Mouse (Mus musculus) heart, adult 18-20 months (tissue): ENCODE results near the gene Ypel2. TPM values are rescaled to one million over a fixed set of nuclear protein-coding genes. Genes with fewer than 3 reads are reported as not detected.

Experiments
- DNase-seq, 2 experiments: peaks; one replicate each; pipeline ENCODE4 v3.0.0; 2021 to 2022; ENCODE audit warnings: mixed read lengths in 1 of 2
- total RNA-seq, 2 experiments: library from RNA; stranded (reverse); gene quantifications; 2 replicates each; pipeline ENCODE4 v1.2.3; 2021

Gene Ypel2
- total RNA-seq, 2 experiments from 2014 or later: 21.4 to 25.5 TPM

GRCm38 (mm10) chr11:86961510-86962303 lies 31.8 kb downstream of the Ypel2 start:
- DNase-seq: peak; percentile 80 to 90

- no peak for DNase-seq
Measured at GRCm38 (mm10) chr11:86960331-86960730, 33.2 kb downstream of the Ypel2 start.

- DNase-seq: no peak
Measured at GRCm38 (mm10) chr11:86958721-86959675, 34.5 kb downstream of the Ypel2 start.

GRCm38 (mm10) chr11:86958182-86958581 lies 35.3 kb downstream of the Ypel2 start:
- DNase-seq: peak; percentile 64 to 76

- no peak for DNase-seq
Measured at GRCm38 (mm10) chr11:86956363-86956762, 37.1 kb downstream of the Ypel2 start.

- peak; percentile 69 to 80 for DNase-seq
Measured at GRCm38 (mm10) chr11:86954616-86955270, 38.8 kb downstream of the Ypel2 start.

- peak; percentile 69 to 86 for DNase-seq
Measured at GRCm38 (mm10) chr11:86953096-86953495, 40.4 kb downstream of the Ypel2 start.

GRCm38 (mm10) chr11:86952659-86953058 lies 40.8 kb downstream of the Ypel2 start:
- DNase-seq: no peak

GRCm38 (mm10) chr11:86951672-86952071 lies 41.8 kb downstream of the Ypel2 start:
- no peak for DNase-seq

- peak; percentile 63 to 78 for DNase-seq
Measured at GRCm38 (mm10) chr11:86950491-86950890, 43.0 kb downstream of the Ypel2 start.

- peak; percentile 79 to 89 for DNase-seq
Measured at GRCm38 (mm10) chr11:86949951-86950441, 43.5 kb downstream of the Ypel2 start.

GRCm38 (mm10) chr11:86946644-86947195 lies 46.8 kb downstream of the Ypel2 start:
- no peak for DNase-seq

GRCm38 (mm10) chr11:86945933-86946332 lies 47.6 kb downstream of the Ypel2 start:
- no peak for DNase-seq

- no peak for DNase-seq
Measured at GRCm38 (mm10) chr11:86945058-86945457, 48.4 kb downstream of the Ypel2 start.

GRCm38 (mm10) chr11:86944539-86944938 lies 49.0 kb downstream of the Ypel2 start:
- peak in 1 of 2 experiments; percentile 29 for DNase-seq

- DNase-seq: no peak
Measured at GRCm38 (mm10) chr11:86941904-86942303, 51.6 kb downstream of the Ypel2 start.

- no peak for DNase-seq
Measured at GRCm38 (mm10) chr11:86939503-86939902, 54.0 kb downstream of the Ypel2 start.

- DNase-seq: no peak
Measured at GRCm38 (mm10) chr11:86938551-86938950, 55.0 kb downstream of the Ypel2 start.

GRCm38 (mm10) chr11:86938108-86938507 lies 55.4 kb downstream of the Ypel2 start:
- no peak for DNase-seq

GRCm38 (mm10) chr11:86936938-86937337 lies 56.6 kb downstream of the Ypel2 start:
- no peak for DNase-seq

- no peak for DNase-seq
Measured at GRCm38 (mm10) chr11:86934895-86935294, 58.6 kb downstream of the Ypel2 start.

- no peak for DNase-seq
Measured at GRCm38 (mm10) chr11:86932201-86932600, 61.3 kb downstream of the Ypel2 start.
